Mouse (Mus musculus) hindbrain, embryonic 14.5 days (tissue): Measurements from ENCODE around the gene Chn2. TPM values are rescaled to one million over a fixed set of nuclear protein-coding genes. Genes with fewer than 3 reads are reported as not detected.

Source experiments
- ATAC-seq: fragments of 200-750 bp; cut with Nextera tagmentation; 2 replicates; pipeline ENCODE4 v1.8.0; 2017; ENCODE audit warnings: moderate number of reproducible peaks, mild to moderate bottlenecking, moderate TSS enrichment, moderate library complexity; ENCODE audit not compliant: low FRiP score
- DNase-seq: peaks from one replicate; pipeline ENCODE4 v3.0.0-alpha.2; 2015; ENCODE audit warnings: low spot score
- H3K27ac ChIP-seq: fragments of 300-500 bp; sonication (generic); 2 replicates; pipeline ENCODE4 v1.5.1; 2014; ENCODE audit warnings: mild to moderate bottlenecking, moderate library complexity
- H3K27me3 ChIP-seq: fragments of 300-500 bp; sonication (generic); 2 replicates; pipeline ENCODE4 v1.6.1; 2014; ENCODE audit warnings: mild to moderate bottlenecking, low read length, mixed read lengths; ENCODE audit not compliant: control insufficient read depth, insufficient read depth
- H3K36me3 ChIP-seq: fragments of 300-500 bp; sonication (generic); replicated peaks from 2 replicates; pipeline ENCODE4 v1.6.1; 2014; ENCODE audit not compliant: control insufficient read depth, insufficient read depth
- H3K4me1 ChIP-seq: fragments of 300-500 bp; sonication (generic); replicated peaks from 2 replicates; pipeline ENCODE4 v1.6.1; 2014; ENCODE audit warnings: antibody characterized with exemption, low read length, mixed read lengths; ENCODE audit not compliant: control insufficient read depth, insufficient read depth
- H3K4me2 ChIP-seq: fragments of 300-500 bp; sonication (generic); replicated peaks from 2 replicates; pipeline ENCODE4 v1.6.1; 2014; ENCODE audit warnings: mild to moderate bottlenecking, moderate library complexity
- H3K4me3 ChIP-seq: fragments of 300-500 bp; sonication (generic); replicated peaks from 2 replicates; pipeline ENCODE4 v1.5.1; 2014; ENCODE audit warnings: mild to moderate bottlenecking, low read length
- H3K9ac ChIP-seq: fragments of 300-500 bp; sonication (generic); 2 replicates; pipeline ENCODE4 v1.6.1; 2014
- H3K9me3 ChIP-seq: fragments of 300-500 bp; sonication (generic); 2 replicates; pipeline ENCODE4 v1.6.1; 2016; ENCODE audit warnings: low read length; ENCODE audit not compliant: control insufficient read depth
- WGBS: fragments of 180-500 bp; shearing (Covaris S2); extraction: QIAGEN DNeasy Blood & Tissue Kit; methylation state at CpG from one replicate; pipeline ENCODE4 v1.1.7; 2014; 5-methylcytosine and 5-hydroxymethylcytosine counted together
- polyA plus RNA-seq: library from polyadenylated mRNA; unstranded; fragments of >200 nt; fragmentation: Nextera tagmentation; extraction: Ambion mirVana; gene quantifications from 2 replicates; pipeline ENCODE4 v1.2.1, GENCODE M21; 2014

Gene Chn2
- polyA plus RNA-seq, 1 experiment from 2014 or later = 28.3 TPM

DNA sequence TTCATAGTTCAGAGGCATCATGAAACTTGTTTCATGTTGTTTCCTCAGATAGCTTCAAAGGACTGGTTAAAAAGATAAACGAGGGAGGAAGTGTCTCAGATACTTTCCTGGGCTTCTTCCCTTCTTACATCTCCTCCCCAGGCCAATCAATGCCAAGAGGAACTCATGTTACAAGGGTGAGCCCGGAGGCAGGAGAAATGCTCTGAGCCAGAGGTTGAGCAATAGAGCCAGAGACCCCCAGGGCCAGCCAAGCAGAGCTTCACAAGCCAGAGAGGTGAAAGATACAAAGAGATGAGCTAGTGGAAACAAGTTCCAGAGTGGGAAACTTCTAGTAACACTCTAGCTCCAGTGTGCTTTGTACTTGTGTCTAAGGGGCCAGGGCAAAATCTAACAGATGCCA, 38.9 kb downstream of the Chn2 start:
- no peak for ATAC-seq
- Histone ChIP-seq H3K4me2 (no peak overlapping the region), H3K9me3 (no peaks in the 10 kb centered on the region), H3K27me3 (no peaks in the 10 kb centered on the region), H3K9ac (no peak overlapping the region), H3K27ac (no peak overlapping the region), H3K4me3 (no peak overlapping the region), H3K36me3 (no peaks in the 10 kb centered on the region), H3K4me1 (peaks cover 13% of the 10 kb centered on the region; the same call in 1 of the 2 replicates)
- 77% methylated on average over 2 of the region's 2 CpGs for WGBS
- no peak for DNase-seq

GRCm38 (mm10) chr6:54079881-54080280, 40.5 kb downstream of the Chn2 start:
- 87% methylated on average over 2 of the region's 2 CpGs for WGBS
- H3K4me2 ChIP-seq = no peak overlapping the region
- no peak overlapping the region for H3K9ac ChIP-seq
- H3K27me3 ChIP-seq = no peaks in the 10 kb centered on the region
- ATAC-seq (no peak), DNase-seq (no peak)
- H3K36me3 ChIP-seq = no peaks in the 10 kb centered on the region
- no peak overlapping the region for H3K4me3 ChIP-seq
- no peaks in the 10 kb centered on the region for H3K9me3 ChIP-seq
- H3K27ac ChIP-seq = no peak overlapping the region
- H3K4me1 ChIP-seq = 0 out of 2 replicates have a peak, but pooled peaks cover 3% of the 10 kb centered on the region

DNA sequence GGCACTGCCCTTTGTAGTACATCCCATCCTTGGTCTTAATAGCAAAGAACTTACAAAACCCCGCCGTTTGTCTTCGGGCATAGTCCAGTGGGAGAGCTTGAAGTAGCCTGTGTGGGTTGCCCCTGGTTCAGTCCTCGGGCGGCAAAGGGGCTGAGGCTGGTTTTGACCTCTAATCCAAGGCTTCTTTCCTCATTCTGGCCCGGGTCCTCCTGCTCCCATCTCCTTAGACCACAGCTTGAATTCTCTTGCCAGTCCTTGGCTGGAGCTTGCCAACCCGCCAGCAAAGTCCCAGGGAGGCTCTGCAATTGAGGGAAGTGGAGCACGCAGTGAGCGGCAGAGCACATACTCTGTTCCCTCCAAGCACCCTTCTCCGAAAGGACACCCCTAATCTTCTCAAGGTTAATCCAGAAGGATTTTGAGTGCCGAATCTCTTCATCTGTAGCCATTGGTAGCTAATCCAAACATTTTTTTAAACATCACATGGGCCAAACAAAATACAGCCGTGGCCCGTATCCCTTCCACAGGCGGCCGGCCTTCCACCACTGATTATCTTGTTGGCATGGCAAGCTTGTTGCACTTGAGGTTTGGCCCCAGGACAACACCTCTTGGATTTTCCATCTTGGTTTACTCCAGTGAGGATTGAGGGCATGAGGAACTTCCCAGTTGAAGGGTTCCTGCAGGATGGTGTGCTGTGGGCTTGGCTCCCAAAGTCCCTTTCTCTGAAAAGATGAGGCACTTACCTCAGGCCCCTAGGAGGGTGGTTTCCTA, 41.3 kb downstream of the Chn2 start:
- Histone ChIP-seq H3K9me3 (no peaks in the 10 kb centered on the region), H3K36me3 (no peaks in the 10 kb centered on the region), H3K4me2 (no peak overlapping the region), H3K27me3 (no peaks in the 10 kb centered on the region), H3K4me1 (no peaks in the 10 kb centered on the region), H3K27ac (no peak overlapping the region), H3K4me3 (no peak overlapping the region), H3K9ac (no peak overlapping the region)
- 97% methylated on average over 15 of the region's 15 CpGs for WGBS
- DNase-seq (no peak), ATAC-seq (no peak)

DNA sequence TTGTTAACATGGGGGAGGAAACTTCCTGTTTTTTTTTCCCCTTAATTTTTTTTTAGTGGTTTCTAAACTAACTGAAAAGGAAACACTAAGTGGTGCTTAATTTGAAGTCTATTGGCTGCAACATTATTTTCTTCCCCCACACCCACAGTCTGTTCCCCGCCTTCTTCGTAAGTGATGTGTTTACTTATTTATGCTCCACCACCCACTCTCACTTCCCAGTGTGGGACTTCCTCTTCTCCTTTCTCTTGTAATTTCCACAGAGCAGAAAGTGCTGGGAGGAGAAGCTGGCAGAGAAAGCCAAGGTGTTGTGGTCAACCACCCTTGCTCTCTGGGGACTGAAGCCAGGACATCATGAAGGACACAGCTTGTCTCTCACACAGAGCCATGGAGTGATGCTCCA, 43.2 kb downstream of the Chn2 start:
- no peak overlapping the region for H3K27ac ChIP-seq
- H3K9ac ChIP-seq = no peak overlapping the region
- no peak overlapping the region for H3K4me2 ChIP-seq
- no peaks in the 10 kb centered on the region for H3K9me3 ChIP-seq
- no peaks in the 10 kb centered on the region for H3K27me3 ChIP-seq
- DNase-seq (no peak), ATAC-seq (no peak)
- no peaks in the 10 kb centered on the region for H3K4me1 ChIP-seq
- no peaks in the 10 kb centered on the region for H3K36me3 ChIP-seq
- 83% methylated on average over 2 of the region's 2 CpGs for WGBS
- H3K4me3 ChIP-seq = no peak overlapping the region

DNA sequence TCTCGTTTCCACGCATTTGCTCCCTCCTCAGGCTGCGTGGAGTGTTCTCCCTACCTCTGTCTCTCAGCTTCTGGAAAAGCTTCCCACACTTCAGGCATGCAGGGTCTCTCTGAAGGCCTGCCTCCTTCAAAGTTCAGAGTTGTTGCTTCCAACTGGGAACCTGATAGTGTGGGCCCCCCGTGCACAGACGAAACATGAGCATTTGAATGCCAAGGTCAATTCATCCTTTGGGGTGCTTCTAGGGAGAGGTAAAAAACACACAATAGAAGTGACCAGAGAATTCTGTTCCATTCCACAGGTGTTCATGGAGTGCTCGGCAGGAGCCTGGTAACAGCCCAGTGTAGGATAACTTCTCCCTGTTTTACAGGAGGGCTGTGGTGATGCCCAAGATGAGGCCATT, 44.7 kb downstream of the Chn2 start:
- Histone ChIP-seq H3K4me3 (no peak overlapping the region), H3K4me2 (no peak overlapping the region), H3K36me3 (no peaks in the 10 kb centered on the region), H3K27me3 (no peaks in the 10 kb centered on the region), H3K4me1 (no peaks in the 10 kb centered on the region), H3K27ac (no peak overlapping the region), H3K9me3 (no peaks in the 10 kb centered on the region), H3K9ac (no peak overlapping the region)
- DNase-seq (no peak), ATAC-seq (no peak)
- WGBS = 88% methylated on average over 6 of the region's 6 CpGs

DNA sequence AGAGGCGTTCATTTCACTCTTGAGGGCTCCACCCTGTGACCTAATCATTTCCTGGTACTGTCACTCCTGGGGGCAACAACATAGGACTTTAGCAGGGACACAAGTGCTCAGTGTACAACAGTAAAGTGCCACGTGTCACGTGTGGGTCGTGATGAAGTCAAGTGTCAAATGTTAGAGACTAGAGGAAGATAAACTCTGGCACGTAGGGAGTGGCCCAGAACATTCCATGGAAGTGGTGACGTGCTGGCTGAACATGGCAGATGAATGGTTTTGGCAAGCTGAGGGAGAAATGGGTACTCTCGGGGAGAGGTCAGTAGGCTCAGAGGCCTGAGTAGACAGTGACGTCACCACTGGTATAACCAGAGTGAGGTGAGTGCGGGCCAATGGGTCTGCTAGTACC, 45.7 kb downstream of the Chn2 start:
- no peak for DNase-seq
- H3K27ac ChIP-seq = no peak overlapping the region
- no peak for ATAC-seq
- H3K4me1 ChIP-seq = no peaks in the 10 kb centered on the region
- H3K36me3 ChIP-seq = no peaks in the 10 kb centered on the region
- WGBS = 83% methylated on average over 9 of the region's 9 CpGs
- no peak overlapping the region for H3K9ac ChIP-seq
- H3K4me2 ChIP-seq = no peak overlapping the region
- no peaks in the 10 kb centered on the region for H3K27me3 ChIP-seq
- no peaks in the 10 kb centered on the region for H3K9me3 ChIP-seq
- H3K4me3 ChIP-seq = no peak overlapping the region

GRCm38 (mm10) chr6:54088168-54088567, 48.8 kb downstream of the Chn2 start:
- Histone ChIP-seq H3K9ac (no peak overlapping the region), H3K27ac (no peak overlapping the region), H3K9me3 (no peaks in the 10 kb centered on the region), H3K36me3 (no peaks in the 10 kb centered on the region), H3K4me1 (no peaks in the 10 kb centered on the region), H3K4me3 (no peak overlapping the region), H3K4me2 (no peak overlapping the region), H3K27me3 (no peaks in the 10 kb centered on the region)
- DNase-seq = no peak
- WGBS = 89% methylated on average over 4 of the region's 4 CpGs
- ATAC-seq = no peak

- 78% methylated on average over 3 of the region's 3 CpGs for WGBS
- H3K27ac ChIP-seq = no peak overlapping the region
- H3K9me3 ChIP-seq = no peaks in the 10 kb centered on the region
- DNase-seq = no peak
- H3K4me3 ChIP-seq = no peak overlapping the region
- H3K27me3 ChIP-seq = no peaks in the 10 kb centered on the region
- ATAC-seq = no peak
- no peak overlapping the region for H3K4me2 ChIP-seq
- H3K4me1 ChIP-seq = no peaks in the 10 kb centered on the region
- H3K9ac ChIP-seq = no peak overlapping the region
- H3K36me3 ChIP-seq = no peaks in the 10 kb centered on the region
Measured at GRCm38 (mm10) chr6:54090822-54091221, 51.5 kb downstream of the Chn2 start.

DNA sequence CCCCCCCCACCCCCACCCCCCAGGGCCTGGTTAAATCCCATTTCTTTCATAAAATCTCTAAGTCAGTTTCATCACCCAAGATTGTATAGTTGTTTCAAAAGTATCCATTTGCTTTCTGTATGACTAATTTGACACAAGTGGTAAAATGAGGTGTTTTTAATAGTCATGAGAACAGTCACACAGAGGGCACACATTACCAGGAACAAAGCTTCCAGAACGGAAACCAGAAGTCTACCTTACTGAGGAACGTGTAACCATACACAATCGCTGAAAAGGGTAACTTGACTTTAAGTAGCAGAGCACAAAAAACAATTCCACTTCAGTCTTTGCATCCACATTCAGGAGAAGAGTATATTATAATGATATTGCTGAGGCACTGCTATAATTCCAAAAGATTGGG, 53.6 kb downstream of the Chn2 start:
- no peak for ATAC-seq
- 92% methylated on average over 3 of the region's 3 CpGs for WGBS
- Histone ChIP-seq H3K27ac (no peak overlapping the region), H3K9me3 (no peaks in the 10 kb centered on the region), H3K4me1 (no peaks in the 10 kb centered on the region), H3K4me3 (no peak overlapping the region), H3K27me3 (no peaks in the 10 kb centered on the region), H3K36me3 (no peaks in the 10 kb centered on the region), H3K9ac (no peak overlapping the region), H3K4me2 (no peak overlapping the region)
- no peak for DNase-seq
